Mouse (Mus musculus) stomach, embryonic 14.5 days (tissue): ENCODE results near the gene Cntd1. TPM values are rescaled to one million over a fixed set of nuclear protein-coding genes. Genes with fewer than 3 reads are reported as not detected.
A peak's percentile ranks its signal among the peaks of the same experiment; 100 is the strongest.

Source experiments
- ATAC-seq: fragments of 200-750 bp; cut with Nextera tagmentation; 2 replicates; pipeline ENCODE4 v1.8.0; 2017; ENCODE audit warnings: low read depth, moderate TSS enrichment; ENCODE audit not compliant: insufficient number of reproducible peaks, insufficient read depth, low FRiP score
- H3K27ac ChIP-seq: fragments of 300-500 bp; sonication (generic); 2 replicates; pipeline ENCODE4 v1.5.1; 2014; ENCODE audit warnings: mild to moderate bottlenecking, low read length, moderate library complexity, mixed read lengths
- H3K27me3 ChIP-seq: fragments of 300-500 bp; sonication (generic); 2 replicates; pipeline ENCODE4 v1.6.1; 2014; ENCODE audit warnings: low read length, control low read depth, mixed read lengths; ENCODE audit not compliant: control insufficient read depth, insufficient read depth
- H3K36me3 ChIP-seq: fragments of 300-500 bp; sonication (generic); 2 replicates; pipeline ENCODE4 v1.6.1; 2014; ENCODE audit warnings: mild to moderate bottlenecking, control low read depth, low read length, moderate library complexity, mixed read lengths; ENCODE audit not compliant: control insufficient read depth, insufficient read depth
- H3K4me1 ChIP-seq: fragments of 300-500 bp; sonication (generic); 2 replicates; pipeline ENCODE4 v1.6.1; 2014; ENCODE audit warnings: low read length, control low read depth, mixed read lengths; ENCODE audit not compliant: control insufficient read depth, insufficient read depth
- H3K4me2 ChIP-seq: fragments of 300-500 bp; sonication (generic); replicated peaks from 2 replicates; pipeline ENCODE4 v1.6.1; 2014; ENCODE audit warnings: low read depth, low read length, control low read depth
- H3K4me3 ChIP-seq: fragments of 300-500 bp; sonication (generic); 2 replicates; pipeline ENCODE4 v1.5.1; 2014; ENCODE audit warnings: low read depth, low read length, control low read depth
- H3K9ac ChIP-seq: fragments of 300-500 bp; sonication (generic); replicated peaks from 2 replicates; pipeline ENCODE4 v1.6.1; 2014; ENCODE audit warnings: low read depth, mild to moderate bottlenecking, control low read depth, low read length, moderate library complexity, mixed read lengths
- H3K9me3 ChIP-seq: fragments of 300-500 bp; sonication (generic); 2 replicates; pipeline ENCODE4 v1.6.1; 2016; ENCODE audit warnings: low read depth, low read length, control low read depth; ENCODE audit not compliant: control insufficient read depth
- WGBS: fragments of 180-500 bp; shearing (Covaris S2); extraction: QIAGEN DNeasy Blood & Tissue Kit; methylation state at CpG from one replicate; pipeline ENCODE4 v1.1.7; 2014; 5-methylcytosine and 5-hydroxymethylcytosine counted together
- polyA plus RNA-seq: library from polyadenylated mRNA; unstranded; fragments of >200 nt; fragmentation: Nextera tagmentation; extraction: Ambion mirVana; gene quantifications from 2 replicates; pipeline ENCODE4 v1.2.1, GENCODE M21; 2014

Cntd1 gene
- polyA plus RNA-seq, 1 experiment from 2014 or later, result 0.87 TPM

DNA sequence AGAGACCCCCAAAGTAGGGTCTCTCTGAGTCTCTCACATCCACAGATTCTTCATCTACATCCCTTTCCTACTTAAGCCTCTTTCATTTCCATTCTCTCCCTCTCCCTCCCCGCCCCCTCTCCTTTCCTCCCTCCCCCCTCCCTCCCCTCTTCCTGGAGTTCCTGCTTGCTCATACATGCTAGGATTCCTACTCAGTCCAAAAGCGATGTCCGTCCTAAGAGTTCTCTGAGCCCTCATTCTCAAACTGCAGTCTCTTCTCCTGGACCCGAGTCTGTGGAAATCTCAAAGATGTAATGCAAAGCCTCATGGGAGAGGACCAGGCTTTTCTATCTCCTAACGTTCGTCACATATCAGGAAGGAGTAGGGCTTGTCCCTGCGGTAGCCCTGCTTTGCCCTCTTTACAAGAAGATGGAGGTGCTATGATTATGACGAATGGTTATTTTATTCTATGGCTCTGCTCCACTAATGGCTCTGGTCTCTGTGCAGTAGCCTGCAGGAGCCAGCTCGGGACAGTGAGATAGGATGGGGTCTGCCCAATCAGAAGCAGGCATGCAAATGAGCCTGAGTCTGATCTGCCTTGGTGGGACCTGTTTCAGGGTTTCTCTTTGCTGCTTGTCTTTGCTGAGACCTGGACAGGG, 59.4 kb downstream of the Cntd1 start:
- Histone ChIP-seq H3K4me2 (peak overlapping the region; percentile 24), H3K4me3 (peak overlapping the region; percentile 5; the same call in 1 of the 2 replicates), H3K4me1 (0 out of 2 replicates have a peak, but pooled peaks cover 5% of the 10 kb centered on the region), H3K9ac (no peak overlapping the region), H3K27me3 (no peaks in the 10 kb centered on the region), H3K9me3 (no peaks in the 10 kb centered on the region), H3K27ac (no peak overlapping the region; the same call in 1 of the 2 replicates), H3K36me3 (no peaks in the 10 kb centered on the region)
- 1% methylated on average over 9 of the region's 9 CpGs for WGBS
- peak; percentile 90 for ATAC-seq

Other genes starting within 250 kb of the Cntd1 start
- 11.2 and 14.2 TPM in 2 replicates for gene Naglu, start 209.0 kb upstream of the Cntd1 start, polyA plus RNA-seq
- not detected in 2 replicates for gene Hsd17b1, start 200.6 kb upstream of the Cntd1 start, polyA plus RNA-seq
- gene Coasy, start 196.4 kb upstream of the Cntd1 start, polyA plus RNA-seq, result 37.9 and 41.3 TPM in 2 replicates
- 36.7 and 46.0 TPM in 2 replicates for gene Mlx, start 191.7 kb upstream of the Cntd1 start, polyA plus RNA-seq
- 29.7 and 36.4 TPM in 2 replicates for gene Psmc3ip, start 183.6 kb upstream of the Cntd1 start, polyA plus RNA-seq
- gene Retreg3, start 159.1 kb upstream of the Cntd1 start, polyA plus RNA-seq, result 8.0 and 9.1 TPM in 2 replicates
- gene Tubg1, start 159.1 kb upstream of the Cntd1 start, polyA plus RNA-seq, result 70.5 and 70.9 TPM in 2 replicates
- gene Tubg2, start 123.1 kb upstream of the Cntd1 start, polyA plus RNA-seq, result 3.6 and 4.5 TPM in 2 replicates
- gene Cntnap1, start 108.5 kb upstream of the Cntd1 start, polyA plus RNA-seq, result 2.1 and 2.2 TPM in 2 replicates
- 25.6 and 26.0 TPM in 2 replicates for gene Plekhh3, start 107.7 kb upstream of the Cntd1 start, polyA plus RNA-seq
- gene Ccr10, start 103.6 kb upstream of the Cntd1 start, polyA plus RNA-seq, result 0.14 and 0.33 TPM in 2 replicates
- gene Ezh1, start 52.5 kb upstream of the Cntd1 start, polyA plus RNA-seq, result 17.7 and 19.1 TPM in 2 replicates
- 123 and 128 TPM in 2 replicates for gene Ramp2, start 33.0 kb upstream of the Cntd1 start, polyA plus RNA-seq
- gene Vps25, start 25.3 kb upstream of the Cntd1 start, polyA plus RNA-seq, result 153 and 154 TPM in 2 replicates
- gene Wnk4, start 18.4 kb upstream of the Cntd1 start, polyA plus RNA-seq, result 21.9 and 26.8 TPM in 2 replicates
- 207 and 215 TPM in 2 replicates for gene Coa3, start 102 bp downstream of the Cntd1 start, polyA plus RNA-seq
- 140 and 144 TPM in 2 replicates for gene Becn1, start 23.3 kb downstream of the Cntd1 start, polyA plus RNA-seq
- 84.6 and 96.2 TPM in 2 replicates for gene Psme3, start 37.2 kb downstream of the Cntd1 start, polyA plus RNA-seq
- 1.3 and 1.8 TPM in 2 replicates for gene Aoc2, start 46.1 kb downstream of the Cntd1 start, polyA plus RNA-seq
- 3.2 TPM in 2 replicates for gene Aoc3, start 51.6 kb downstream of the Cntd1 start, polyA plus RNA-seq
- gene G6pc, start 88.5 kb downstream of the Cntd1 start, polyA plus RNA-seq, result not detected in 2 replicates
- 69.6 and 74.0 TPM in 2 replicates for gene Aarsd1, start 138.6 kb downstream of the Cntd1 start, polyA plus RNA-seq
- gene Gm27029, start 145.8 kb downstream of the Cntd1 start, polyA plus RNA-seq, result 8.5 and 9.8 TPM in 2 replicates
- gene Rundc1, start 146.1 kb downstream of the Cntd1 start, polyA plus RNA-seq, result 12.0 and 13.5 TPM in 2 replicates
- gene Ptges3l, start 146.3 kb downstream of the Cntd1 start, polyA plus RNA-seq, result 18.0 and 24.1 TPM in 2 replicates
- 373 and 398 TPM in 2 replicates for gene Rpl27, start 163.3 kb downstream of the Cntd1 start, polyA plus RNA-seq
- gene Ifi35, start 169.4 kb downstream of the Cntd1 start, polyA plus RNA-seq, result 22.4 and 23.0 TPM in 2 replicates
- gene Rnd2, start 186.0 kb downstream of the Cntd1 start, polyA plus RNA-seq, result 11.6 and 14.2 TPM in 2 replicates
- gene Vat1, start 187.2 kb downstream of the Cntd1 start, polyA plus RNA-seq, result 47.6 and 52.7 TPM in 2 replicates